Mouse (Mus musculus) erythroid progenitor cell, adult 5-6 weeks (primary cell): ENCODE data around the gene Chchd10. TPM values are rescaled to one million over a fixed set of nuclear protein-coding genes. Genes with fewer than 3 reads are reported as not detected.

ENCODE experiments used
- ATAC-seq: replicated peaks from 2 replicates; pipeline ENCODE4 v1.8.0; 2016; ENCODE audit warnings: moderate number of reproducible peaks, mild to moderate bottlenecking, moderate TSS enrichment, inconsistent platforms; ENCODE audit not compliant: poor library complexity, low FRiP score, severe bottlenecking
- total RNA-seq, 2 experiments: library from RNA; stranded (forward) in 1 of 2; stranded (reverse) in 1 of 2; fragments of 150-400 nt in 1 of 2; fragments of 186-747, 209-891 nt in 1 of 2; gene quantifications; 2 replicates each; pipeline versions ENCODE4 v1.2.3 to v1.2.4; 2015 to 2017; ENCODE audit warnings: low replicate concordance in 2 of 2

Chchd10 gene
- total RNA-seq, 2 experiments from 2014 or later = 40.2 to 101 TPM

- ATAC-seq = peak; percentile 53
Observed at GRCm38 (mm10) chr10:75921726-75922560, 11.0 kb upstream of the Chchd10 start.

- ATAC-seq = no peak
Observed at GRCm38 (mm10) chr10:75924324-75924723, 8.6 kb upstream of the Chchd10 start.

GRCm38 (mm10) chr10:75926396-75926795, 6.5 kb upstream of the Chchd10 start:
- no peak for ATAC-seq

DNA sequence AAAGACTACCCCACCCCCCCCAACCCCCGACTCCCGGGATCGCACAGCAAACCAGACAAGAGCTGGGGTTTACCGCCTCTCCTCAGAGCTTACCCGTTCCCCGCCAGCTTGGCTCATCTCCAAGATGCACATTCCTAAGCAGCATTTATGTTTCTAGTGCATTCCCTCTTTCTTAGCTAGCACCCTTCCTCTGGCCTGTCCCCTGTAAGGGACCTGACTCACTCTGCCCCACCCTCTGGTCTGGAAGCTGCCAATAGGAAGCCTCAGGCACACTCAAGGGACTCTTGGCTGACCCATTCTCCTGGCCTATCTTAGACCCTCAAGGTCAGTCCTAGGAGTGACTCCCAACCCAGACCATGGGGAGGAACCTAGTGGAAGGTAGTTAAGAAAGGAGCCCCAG, 2.6 kb upstream of the Chchd10 start:
- ATAC-seq = no peak

- no peak for ATAC-seq
Observed at GRCm38 (mm10) chr10:75931311-75931710, 1.6 kb upstream of the Chchd10 start.

- ATAC-seq = no peak
Observed at GRCm38 (mm10) chr10:75932081-75932678, 750 bp upstream of the Chchd10 start.

GRCm38 (mm10) chr10:75934991-75935390, 2.1 kb downstream of the Chchd10 start:
- ATAC-seq = no peak

GRCm38 (mm10) chr10:75935680-75936541, 3.0 kb downstream of the Chchd10 start, which contains the start of gene Mmp11:
TSS of gene Mmp11 (minus strand) at chr10:75936496.
- ATAC-seq = peak; percentile 74

GRCm38 (mm10) chr10:75936909-75937667, 4.2 kb downstream of the Chchd10 start:
- no peak for ATAC-seq

GRCm38 (mm10) chr10:75937851-75938643, 5.1 kb downstream of the Chchd10 start:
- ATAC-seq = peak; percentile 64

DNA sequence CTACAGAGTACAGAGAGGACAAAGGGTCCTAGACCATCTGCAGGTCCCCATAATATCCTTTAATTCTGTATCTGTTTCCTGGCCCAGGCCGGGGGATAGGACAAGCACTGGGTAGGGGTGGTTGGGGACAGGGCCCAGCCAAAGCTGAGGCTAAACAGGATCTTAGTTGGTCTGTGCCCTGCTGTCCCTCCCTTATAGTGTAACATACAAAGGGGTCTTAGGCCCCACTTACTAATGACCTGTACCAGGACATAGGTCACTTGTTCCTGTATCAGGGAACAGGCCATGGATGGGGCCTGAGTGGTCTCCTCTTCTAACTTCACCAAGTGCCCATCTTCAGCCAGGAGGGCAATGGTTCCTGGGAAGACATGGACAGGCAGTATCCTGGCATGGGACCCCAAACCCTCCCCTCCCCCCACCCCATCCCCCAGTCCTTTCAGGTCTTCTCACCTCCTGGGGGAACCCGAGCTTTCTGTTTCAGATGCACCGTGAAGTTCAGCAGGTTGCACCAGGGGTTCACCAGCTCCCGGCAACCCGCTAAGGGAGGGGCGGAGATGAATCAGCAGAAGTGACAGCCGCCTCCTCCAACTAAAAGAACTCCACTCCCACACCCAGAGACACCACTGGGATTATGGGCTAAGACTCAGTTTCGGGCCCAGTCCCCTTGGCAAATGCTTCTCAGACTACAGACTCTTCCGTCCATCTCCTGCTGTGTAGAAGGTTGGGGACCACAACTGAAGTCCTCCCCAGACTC, 6.7 kb downstream of the Chchd10 start:
- peak; percentile 83 for ATAC-seq

- ATAC-seq = no peak
Observed at GRCm38 (mm10) chr10:75940520-75940919, 7.6 kb downstream of the Chchd10 start, which contains the start of gene Gm867. TSS of gene Gm867 (minus strand) at chr10:75940672.

DNA sequence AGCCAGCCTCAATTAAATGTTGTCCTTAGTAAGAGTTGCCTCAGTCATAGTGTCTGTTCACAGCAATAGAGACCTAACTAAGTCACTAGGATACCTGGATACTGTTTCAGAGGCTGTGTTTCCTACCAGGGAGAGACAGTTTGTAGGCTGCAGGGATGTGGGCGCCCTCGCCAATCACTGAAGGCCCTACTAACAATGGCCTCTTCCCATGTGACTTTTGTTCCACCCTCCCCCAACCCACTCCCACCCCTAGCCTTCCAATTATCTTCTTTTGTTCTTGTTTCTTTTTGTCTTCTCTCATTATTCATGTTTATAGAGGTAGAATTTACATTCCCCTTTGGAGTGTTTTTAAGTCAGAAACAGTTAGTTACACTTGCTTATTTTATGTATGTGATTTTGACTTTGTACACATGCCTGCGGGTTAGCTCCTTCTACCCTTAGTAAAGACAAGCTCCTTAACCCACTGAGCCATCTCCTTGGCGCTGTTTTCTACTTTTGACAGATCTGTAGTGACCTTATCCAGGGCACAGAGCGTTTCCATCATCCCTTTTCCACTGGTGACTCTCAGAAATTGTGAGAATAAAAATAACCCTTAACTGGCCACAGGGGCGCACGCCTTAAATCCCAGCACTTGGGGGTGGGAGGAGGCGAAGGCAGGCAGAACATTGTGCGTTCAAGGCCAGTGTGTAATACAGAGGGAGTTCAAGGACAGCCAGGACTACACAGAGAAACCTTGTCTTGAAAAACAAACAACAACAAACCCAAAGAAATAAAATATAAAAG, 8.3 kb downstream of the Chchd10 start:
- ATAC-seq = no peak

DNA sequence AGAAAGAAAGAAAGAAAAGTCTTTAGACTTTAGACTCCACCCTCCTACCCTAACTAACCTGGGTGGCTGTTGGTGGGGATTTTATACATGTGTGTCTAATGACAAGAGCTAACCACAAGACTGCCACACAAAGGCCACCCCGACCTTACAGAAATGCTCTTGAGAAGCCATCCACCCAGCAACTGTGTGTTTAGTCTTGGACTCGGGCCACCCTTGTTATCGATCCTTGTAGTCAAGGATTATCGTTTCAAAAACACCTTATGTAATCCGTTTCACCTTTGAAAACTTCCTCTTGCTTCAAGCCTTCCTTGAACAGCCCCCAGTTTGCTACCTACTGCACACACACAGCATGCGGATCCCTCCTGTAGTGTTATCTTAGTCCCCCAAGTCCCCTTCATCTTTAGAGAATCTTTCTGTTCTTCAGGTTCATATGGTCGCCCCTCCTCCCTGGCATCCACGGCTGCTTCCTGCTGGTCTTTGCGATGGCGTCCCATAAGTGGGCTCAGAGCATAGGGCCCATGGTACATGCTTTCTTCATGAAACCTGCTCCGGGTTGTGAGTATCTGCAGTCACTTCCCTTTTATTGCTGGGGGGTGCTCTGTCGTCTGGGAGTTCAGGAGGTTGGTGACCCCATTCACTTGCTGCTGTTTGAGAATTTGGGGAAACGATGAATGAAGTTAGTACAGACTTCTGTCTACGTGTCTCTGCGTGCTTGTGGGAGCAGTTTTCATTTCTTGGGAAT, 10.0 kb downstream of the Chchd10 start, which contains the start of gene Vpreb3:
Vpreb3 (plus strand) TSS at position 322 of the 742 bp plus-strand sequence.
- ATAC-seq = no peak

- ATAC-seq = no peak
Observed at GRCm38 (mm10) chr10:75944066-75944772, 11.3 kb downstream of the Chchd10 start.

DNA sequence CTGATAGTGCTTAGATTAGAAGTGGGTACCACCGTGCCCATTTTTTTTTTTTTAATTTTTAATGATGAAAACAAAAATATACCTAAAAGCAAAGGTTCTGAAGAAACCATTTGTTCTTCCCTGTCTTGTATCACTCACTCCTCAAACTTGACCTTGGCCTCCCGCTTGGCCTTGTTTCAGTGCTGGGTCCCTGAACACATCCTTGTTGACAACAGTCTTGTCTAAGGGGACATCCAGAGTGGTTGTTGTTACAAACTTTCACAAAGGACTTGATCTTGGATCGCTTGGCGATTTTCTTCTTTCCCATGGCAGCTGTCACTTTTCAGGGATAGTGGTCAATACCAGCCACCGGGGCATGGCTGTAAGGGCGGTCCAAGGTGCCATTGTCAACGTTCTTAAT, 12.3 kb downstream of the Chchd10 start:
- ATAC-seq = no peak
